Mouse (Mus musculus) hindbrain, embryonic 11.5 days (tissue): ENCODE data around the gene Gm5965. TPM values are rescaled to one million over a fixed set of nuclear protein-coding genes. Genes with fewer than 3 reads are reported as not detected.

Experiments used
- ATAC-seq: fragments of 200-750 bp; cut with Nextera tagmentation; 2 replicates; pipeline ENCODE4 v1.8.0; 2017; ENCODE audit warnings: mild to moderate bottlenecking, moderate TSS enrichment, moderate library complexity; ENCODE audit not compliant: low FRiP score
- DNase-seq: peaks from one replicate; pipeline ENCODE4 v3.0.0-alpha.2; 2015; ENCODE audit warnings: low spot score
- H3K27ac ChIP-seq: fragments of 300-500 bp; sonication (generic); 2 replicates; pipeline ENCODE4 v1.5.1; 2014; ENCODE audit warnings: mild to moderate bottlenecking, low read depth, low read length
- H3K27me3 ChIP-seq: fragments of 300-500 bp; sonication (generic); 2 replicates; pipeline ENCODE4 v1.6.1; 2014; ENCODE audit warnings: mild to moderate bottlenecking, low read length, moderate library complexity, mixed read lengths; ENCODE audit not compliant: control insufficient read depth, insufficient read depth
- H3K36me3 ChIP-seq: fragments of 300-500 bp; sonication (generic); 2 replicates; pipeline ENCODE4 v1.6.1; 2014; ENCODE audit warnings: mild to moderate bottlenecking, low read length, moderate library complexity, mixed read lengths; ENCODE audit not compliant: control insufficient read depth, insufficient read depth
- H3K4me1 ChIP-seq: fragments of 300-500 bp; sonication (generic); replicated peaks from 2 replicates; pipeline ENCODE4 v1.6.1; 2014; ENCODE audit warnings: low read length, mixed read lengths; ENCODE audit not compliant: control insufficient read depth, insufficient read depth
- H3K4me2 ChIP-seq: fragments of 300-500 bp; sonication (generic); replicated peaks from 2 replicates; pipeline ENCODE4 v1.6.1; 2014; ENCODE audit warnings: mild to moderate bottlenecking, low read depth, low read length
- H3K4me3 ChIP-seq: fragments of 300-500 bp; sonication (generic); 2 replicates; pipeline ENCODE4 v1.5.1; 2014; ENCODE audit warnings: low read depth, low read length
- H3K9ac ChIP-seq: fragments of 300-500 bp; sonication (generic); 2 replicates; pipeline ENCODE4 v1.6.1; 2014; ENCODE audit warnings: low read depth, low read length
- H3K9me3 ChIP-seq: fragments of 300-500 bp; sonication (generic); 2 replicates; pipeline ENCODE4 v1.6.1; 2016; ENCODE audit warnings: low read length; ENCODE audit not compliant: control insufficient read depth
- WGBS: fragments of 180-500 bp; shearing (Covaris S2); extraction: QIAGEN DNeasy Blood & Tissue Kit; methylation state at CpG from one replicate; pipeline ENCODE4 v1.1.7; 2014; 5-methylcytosine and 5-hydroxymethylcytosine counted together
- polyA plus RNA-seq: library from polyadenylated mRNA; unstranded; fragments of >200 nt; fragmentation: Nextera tagmentation; extraction: Ambion mirVana; gene quantifications from 2 replicates; pipeline ENCODE4 v1.2.1, GENCODE M21; 2014

The Gm5965 gene
- polyA plus RNA-seq, 1 experiment from 2014 or later: not detected

DNA sequence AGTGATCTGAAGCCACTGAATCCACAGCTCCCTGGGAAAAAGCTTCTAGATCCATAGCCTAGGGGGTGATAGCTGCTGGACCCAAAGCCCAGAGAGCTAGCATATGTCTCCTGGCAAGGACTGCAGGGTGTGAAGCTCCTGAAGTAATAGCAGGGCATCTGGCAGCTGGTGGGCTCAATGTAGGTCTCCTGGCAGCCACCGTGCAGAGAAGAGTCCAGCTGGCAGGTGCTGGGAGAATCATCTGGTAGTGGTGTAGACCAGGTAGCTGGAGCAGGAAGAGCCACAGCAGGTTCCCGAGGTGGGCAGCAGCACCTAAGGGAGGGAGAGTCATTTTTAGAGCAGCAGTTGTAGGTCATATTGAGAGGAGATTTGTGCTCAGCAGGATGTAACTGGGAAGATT is 34.1 kb downstream of the Gm5965 start, which contains the start of gene Gm20741:
Gene Gm20741 (minus strand): TSS at position 394 of the 400 bp plus-strand sequence.
- no peaks in the 10 kb centered on the region for H3K36me3 ChIP-seq
- no peak within 1 kb of the TSS for H3K27ac ChIP-seq
- H3K9ac ChIP-seq: no peak within 1 kb of the TSS
- H3K4me1 ChIP-seq: no peaks in the 10 kb centered on the region
- H3K27me3 ChIP-seq: no peaks in the 10 kb centered on the region
- ATAC-seq (no peak), DNase-seq (no peak)
- H3K4me3 ChIP-seq: no peak within 1 kb of the TSS
- H3K9me3 ChIP-seq: no peaks in the 10 kb centered on the region
- no peak within 1 kb of the TSS for H3K4me2 ChIP-seq
- 85% methylated on average over 2 of the region's 2 CpGs for WGBS

DNA sequence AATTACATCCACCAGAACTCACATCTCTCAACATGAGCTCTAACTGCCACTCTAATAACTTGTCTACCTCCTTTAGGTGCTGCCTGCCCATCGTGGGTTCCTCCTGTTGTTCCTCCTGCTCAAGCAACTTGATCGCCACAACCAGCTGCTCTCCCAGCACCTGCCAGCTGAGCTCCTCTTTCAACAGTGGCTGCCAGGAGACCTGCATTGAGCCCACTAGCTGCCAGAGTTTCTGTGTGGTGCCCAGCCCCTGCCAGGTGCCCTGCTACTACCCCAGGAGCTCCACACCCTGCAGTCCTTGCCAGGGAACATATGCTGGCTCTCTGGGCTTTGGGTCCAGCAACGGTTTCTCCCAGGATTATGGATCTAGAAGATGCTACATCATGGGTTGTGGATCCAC is 42.4 kb downstream of the Gm5965 start, which contains the start of gene Krtap15:
Gene Krtap15 (plus strand): TSS at position 150 of the 400 bp plus-strand sequence.
- ATAC-seq: no peak
- H3K4me3 ChIP-seq: no peak within 1 kb of the TSS
- no peaks in the 10 kb centered on the region for H3K9me3 ChIP-seq
- H3K4me2 ChIP-seq: no peak within 1 kb of the TSS
- no peaks in the 10 kb centered on the region for H3K4me1 ChIP-seq
- no peaks in the 10 kb centered on the region for H3K27me3 ChIP-seq
- no peaks in the 10 kb centered on the region for H3K36me3 ChIP-seq
- DNase-seq: no peak
- no peak within 1 kb of the TSS for H3K9ac ChIP-seq
- 80% methylated on average over 3 of the region's 3 CpGs for WGBS
- H3K27ac ChIP-seq: no peak within 1 kb of the TSS

DNA sequence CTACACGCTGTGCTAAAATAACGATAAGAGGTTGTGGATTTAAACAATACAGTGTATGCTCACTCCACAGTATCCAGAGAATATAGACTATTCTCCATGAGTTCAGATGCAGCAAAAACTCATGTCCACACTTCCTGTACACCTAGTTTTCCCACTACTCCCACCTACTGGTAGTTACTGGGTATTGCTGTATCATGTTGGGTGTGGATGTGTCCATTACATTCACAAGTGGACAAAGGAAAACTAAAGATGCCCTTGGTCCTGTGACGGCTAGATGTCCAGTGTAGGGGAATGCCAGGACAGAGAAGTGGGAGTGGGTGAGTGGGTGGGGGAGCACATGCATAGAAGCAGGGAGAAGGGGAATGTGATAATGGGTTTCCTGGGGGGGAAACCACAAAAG is 46.0 kb downstream of the Gm5965 start:
- H3K27me3 ChIP-seq: no peaks in the 10 kb centered on the region
- WGBS: 82% methylated on average over 3 of the region's 3 CpGs
- H3K27ac ChIP-seq: no peak overlapping the region
- H3K9me3 ChIP-seq: no peaks in the 10 kb centered on the region
- no peak overlapping the region for H3K4me3 ChIP-seq
- peak; percentile 35 for DNase-seq
- no peaks in the 10 kb centered on the region for H3K36me3 ChIP-seq
- no peak overlapping the region for H3K4me2 ChIP-seq
- H3K9ac ChIP-seq: no peak overlapping the region
- peak; percentile 52; the same call in 1 of the 2 replicates for ATAC-seq
- H3K4me1 ChIP-seq: no peaks in the 10 kb centered on the region

DNA sequence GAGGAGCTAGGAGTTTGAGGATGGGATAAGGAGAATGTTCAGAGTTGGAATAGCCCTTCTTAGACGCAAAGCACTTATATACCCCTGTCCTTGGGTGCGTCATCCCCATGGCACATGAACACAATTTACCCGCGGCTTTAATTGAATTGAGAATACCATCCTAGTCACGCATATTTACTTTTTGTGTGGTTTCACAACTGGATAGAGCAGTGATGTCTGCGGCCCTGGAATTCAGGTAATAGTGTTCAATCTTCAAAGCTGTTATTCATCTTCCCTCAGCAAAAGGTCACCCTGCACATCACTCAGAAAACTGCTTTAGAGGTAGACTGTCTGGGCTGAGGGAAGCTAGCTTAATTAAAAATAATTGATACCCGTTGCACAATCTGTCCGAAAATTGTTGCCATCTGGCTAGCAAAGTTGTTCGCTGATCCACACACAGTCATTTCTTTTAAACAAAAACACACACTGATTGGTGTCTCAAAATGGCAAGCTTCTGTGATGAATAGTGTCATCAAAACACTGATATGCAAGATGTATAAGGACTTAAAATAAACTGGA is 48.5 kb downstream of the Gm5965 start, which contains the start of gene Krtap14:
Gene Krtap14 (minus strand): TSS at position 51 of the 558 bp plus-strand sequence.
- Histone ChIP-seq H3K4me2 (no peak within 1 kb of the TSS), H3K4me1 (no peaks in the 10 kb centered on the region), H3K27me3 (no peaks in the 10 kb centered on the region), H3K36me3 (no peaks in the 10 kb centered on the region), H3K9ac (no peak within 1 kb of the TSS), H3K4me3 (no peak within 1 kb of the TSS), H3K9me3 (no peaks in the 10 kb centered on the region), H3K27ac (no peak within 1 kb of the TSS)
- 84% methylated on average over 9 of the region's 9 CpGs for WGBS
- DNase-seq (no peak), ATAC-seq (no peak)

DNA sequence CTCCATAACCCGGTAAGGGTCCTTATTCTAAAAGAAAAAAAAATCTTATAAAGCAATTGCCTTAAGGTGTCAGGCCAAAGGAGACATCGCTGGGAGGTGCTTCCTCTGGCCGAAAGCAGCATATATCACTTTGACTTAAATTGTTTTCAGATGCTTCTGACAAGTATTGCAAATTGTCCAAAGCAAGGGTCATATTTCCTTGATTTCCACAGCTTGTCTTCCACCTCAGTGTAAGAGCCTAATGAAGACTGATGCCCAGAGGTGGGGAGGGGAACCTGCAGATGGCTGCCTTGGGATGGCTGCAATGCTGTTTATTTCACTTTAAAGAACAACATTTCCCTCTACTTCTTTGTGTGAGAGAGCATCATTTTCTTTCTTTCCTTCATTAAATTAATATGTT is 49.3 kb downstream of the Gm5965 start:
- no peak for ATAC-seq

More for the DNA sequence above, 49.3 kb downstream of the Gm5965 start:
- no peaks in the 10 kb centered on the region for H3K9me3 ChIP-seq
- 58% methylated on average over 3 of the region's 3 CpGs for WGBS
- H3K4me1 ChIP-seq: no peaks in the 10 kb centered on the region
- H3K36me3 ChIP-seq: no peaks in the 10 kb centered on the region
- no peak overlapping the region for H3K4me2 ChIP-seq
- H3K27me3 ChIP-seq: no peaks in the 10 kb centered on the region
- no peak overlapping the region for H3K27ac ChIP-seq
- no peak for DNase-seq
- H3K4me3 ChIP-seq: no peak overlapping the region
- no peak overlapping the region for H3K9ac ChIP-seq

Other genes with a start within 250 kb of the Gm5965 start
- gene Cldn8, start 214.7 kb upstream of the Gm5965 start, polyA plus RNA-seq: 1.1 and 1.5 TPM in 2 replicates
- gene Krtap24-1, start 165.6 kb upstream of the Gm5965 start, polyA plus RNA-seq: not detected in 2 replicates
- not detected in 2 replicates for gene 2310079G19Rik, start 150.2 kb upstream of the Gm5965 start, polyA plus RNA-seq
- not detected in 2 replicates for gene Krtap26-1, start 130.1 kb upstream of the Gm5965 start, polyA plus RNA-seq
- gene Krtap27-1, start 106.2 kb upstream of the Gm5965 start, polyA plus RNA-seq: not detected in 2 replicates
- gene 2310061N02Rik, start 69.9 kb upstream of the Gm5965 start, polyA plus RNA-seq: not detected in 2 replicates
- gene Krtap13-1, start 49.0 kb upstream of the Gm5965 start, polyA plus RNA-seq: not detected in 2 replicates
- not detected in 2 replicates for gene Krtap13, start 26.3 kb upstream of the Gm5965 start, polyA plus RNA-seq
- not detected in 2 replicates for gene 2310034C09Rik, start 19.0 kb upstream of the Gm5965 start, polyA plus RNA-seq
- gene 2310057N15Rik, start 3.7 kb upstream of the Gm5965 start, polyA plus RNA-seq: not detected in 2 replicates
- not detected in 2 replicates for gene Gm20741, start 34.3 kb downstream of the Gm5965 start, polyA plus RNA-seq
- gene Krtap15, start 42.3 kb downstream of the Gm5965 start, polyA plus RNA-seq: not detected in 2 replicates
- not detected in 2 replicates for gene Krtap14, start 48.2 kb downstream of the Gm5965 start, polyA plus RNA-seq
- not detected in 2 replicates for gene Krtap19-1, start 91.5 kb downstream of the Gm5965 start, polyA plus RNA-seq
- gene Krtap19-2, start 96.4 kb downstream of the Gm5965 start, polyA plus RNA-seq: not detected in 2 replicates
- not detected in 2 replicates for gene Krtap19-3, start 100.1 kb downstream of the Gm5965 start, polyA plus RNA-seq
- gene Krtap19-4, start 107.2 kb downstream of the Gm5965 start, polyA plus RNA-seq: not detected in 2 replicates
- gene Krtap19-5, start 118.6 kb downstream of the Gm5965 start, polyA plus RNA-seq: not detected in 2 replicates
- not detected in 2 replicates for gene Krtap19-9b, start 154.4 kb downstream of the Gm5965 start, polyA plus RNA-seq
- gene Krtap16-3, start 185.0 kb downstream of the Gm5965 start, polyA plus RNA-seq: not detected in 2 replicates
- gene Krtap22-2, start 232.9 kb downstream of the Gm5965 start, polyA plus RNA-seq: not detected in 2 replicates
- not detected in 2 replicates for gene Gm10229, start 237.4 kb downstream of the Gm5965 start, polyA plus RNA-seq